Mouse (Mus musculus): ENCODE results near the gene Pdha2.

Gene Pdha2

DNA sequence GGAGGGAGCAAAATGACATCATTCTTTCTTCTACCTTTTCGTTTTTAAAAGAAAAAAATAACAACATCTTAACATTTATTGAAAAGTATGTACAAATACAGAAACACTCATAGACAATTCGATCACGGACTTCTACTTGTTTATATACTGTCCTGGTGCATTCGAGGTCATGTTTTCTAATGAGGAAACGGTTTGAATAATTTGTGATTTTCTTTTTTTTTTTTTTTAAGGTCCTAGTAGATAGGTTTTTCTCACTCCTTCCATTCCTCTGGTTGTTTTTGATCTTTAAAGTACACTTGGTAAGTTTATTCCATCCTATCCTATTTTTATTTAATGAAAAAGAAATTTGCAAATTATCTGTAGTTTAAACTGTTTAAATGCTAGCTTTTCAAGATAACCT lies at the start of gene Pdha2:
Gene Pdha2 (minus strand): TSS at position 101 of the 400 bp plus-strand sequence.
- no peak for DNase-seq (ENCODE audit: low read depth, low spot score)

DNA sequence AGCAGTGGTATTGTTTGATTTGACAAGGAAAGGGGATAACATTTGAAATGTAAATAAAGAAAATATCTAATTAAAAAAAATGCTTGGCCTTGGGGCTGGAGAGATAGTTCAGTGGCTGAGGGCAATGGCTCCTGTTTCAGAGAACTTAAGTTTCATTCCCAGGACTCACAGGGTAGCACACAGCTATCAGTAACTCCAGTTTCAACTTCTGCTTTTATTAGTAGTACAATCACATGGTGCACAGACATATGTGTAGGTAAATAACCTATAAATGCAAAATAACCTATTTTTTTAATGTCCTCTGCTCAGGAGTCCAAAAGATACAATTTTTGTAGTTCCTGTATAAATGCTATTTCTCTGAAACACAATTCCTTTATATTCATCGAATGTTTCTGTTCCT lies 48.4 kb upstream of the Pdha2 start:
- DNase-seq (ENCODE audit: low read depth, low spot score) = no peak

DNA sequence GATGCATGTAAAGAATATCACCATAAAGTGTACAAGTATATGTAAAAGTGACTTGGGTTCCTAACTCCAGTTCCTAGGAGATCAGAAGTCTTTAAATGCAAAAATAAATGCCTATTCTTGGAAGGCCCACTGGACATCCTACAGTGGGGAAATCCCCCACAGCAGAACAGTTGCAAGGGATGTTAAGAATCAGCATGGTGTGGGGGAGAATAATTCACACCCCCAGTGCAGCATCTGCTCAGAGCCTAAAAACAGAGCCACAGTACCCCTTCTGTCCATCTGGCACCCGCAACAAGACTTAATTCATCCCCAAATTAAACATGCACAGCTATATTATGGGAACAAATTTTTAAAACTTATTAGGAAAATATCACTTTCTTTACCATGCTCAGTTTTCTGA lies 39.3 kb upstream of the Pdha2 start:
- no peak for DNase-seq (ENCODE audit: low read depth, low spot score)

DNA sequence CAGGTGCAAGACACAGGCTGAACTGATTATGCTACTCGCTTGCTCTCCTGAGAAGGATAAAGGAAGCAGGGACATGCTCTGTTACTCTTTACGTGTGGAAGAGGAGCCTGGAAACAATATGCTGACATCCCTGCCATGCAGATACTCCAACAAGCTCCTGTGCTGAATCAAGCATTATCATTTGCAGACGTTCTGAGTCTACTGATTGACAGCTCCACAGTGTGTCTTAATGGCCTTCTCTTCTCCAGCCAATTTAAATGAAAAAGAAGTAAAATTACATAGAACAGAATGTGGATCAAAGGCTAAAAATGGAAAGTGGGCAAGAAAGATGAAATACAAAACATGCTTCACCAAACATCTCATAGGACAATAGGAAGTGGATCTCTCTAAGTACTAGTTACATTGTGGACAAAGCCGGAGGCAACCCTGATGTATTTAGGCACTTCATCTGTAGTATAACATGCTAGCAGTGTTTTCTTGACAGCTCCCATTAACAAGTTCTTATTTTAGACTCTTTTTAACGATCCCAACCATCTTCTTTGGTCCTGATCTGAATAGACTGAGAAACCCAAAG lies 32.7 kb upstream of the Pdha2 start:
- no peak for DNase-seq (ENCODE audit: low read depth, low spot score)

DNA sequence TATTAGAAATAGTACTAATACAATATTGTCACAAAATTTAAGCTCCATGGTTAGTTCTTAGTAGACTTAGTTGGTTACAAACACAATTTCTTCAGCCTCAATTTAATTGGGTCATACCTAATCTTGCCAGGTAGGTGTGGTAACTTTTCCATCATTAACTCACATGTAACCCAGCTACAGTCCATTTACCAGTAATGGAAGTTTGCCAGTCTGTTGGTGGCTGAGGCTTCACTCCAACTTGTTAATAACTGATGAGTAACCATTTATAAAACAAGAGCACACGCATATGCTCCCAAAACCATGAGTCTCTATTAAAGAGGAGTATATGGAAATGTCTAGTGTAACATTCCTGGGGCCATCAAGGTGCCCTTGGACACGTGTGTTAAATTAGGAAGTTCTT lies 25.9 kb upstream of the Pdha2 start:
- DNase-seq (ENCODE audit: low read depth, low spot score) = no peak

DNA sequence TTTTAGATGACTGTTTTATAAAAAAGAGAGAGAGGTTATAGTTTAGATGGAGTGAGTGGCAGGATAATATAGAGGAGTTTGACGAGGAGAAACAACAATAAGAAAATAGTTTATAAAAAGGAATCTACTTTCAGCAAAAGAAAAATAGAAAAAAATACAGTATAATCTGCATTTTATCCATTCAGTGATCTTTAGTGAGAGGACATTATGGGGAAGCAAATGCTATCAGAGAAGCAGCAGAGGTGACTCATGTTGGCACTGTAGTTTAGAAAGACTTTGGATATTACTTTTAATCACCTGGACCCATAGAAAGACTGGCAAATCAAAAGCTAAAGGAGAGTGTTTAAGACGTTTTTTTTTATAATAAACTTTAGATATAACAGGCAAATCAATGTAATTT lies 17.0 kb upstream of the Pdha2 start:
- DNase-seq (ENCODE audit: low read depth, low spot score) = no peak

DNA sequence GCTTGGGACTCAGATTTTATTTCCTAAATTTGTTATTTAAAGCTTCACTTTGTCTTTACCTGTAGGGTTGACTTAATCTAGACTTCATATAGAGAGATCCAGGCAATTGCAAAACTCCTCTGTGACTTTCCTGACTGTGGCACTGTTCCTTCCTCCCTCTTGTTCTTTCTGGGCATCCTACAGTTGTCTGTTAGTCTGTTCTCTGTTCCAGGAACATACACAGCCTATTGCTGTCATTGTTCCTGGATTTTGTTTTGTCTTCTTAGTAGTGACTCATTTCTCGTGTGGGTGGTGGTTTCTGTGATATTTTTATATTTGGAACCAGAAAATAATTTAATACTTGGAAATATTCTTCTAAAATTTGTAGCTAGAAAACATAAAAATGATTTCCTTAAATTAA lies 10.2 kb upstream of the Pdha2 start:
- DNase-seq (ENCODE audit: low read depth, low spot score) = no peak

DNA sequence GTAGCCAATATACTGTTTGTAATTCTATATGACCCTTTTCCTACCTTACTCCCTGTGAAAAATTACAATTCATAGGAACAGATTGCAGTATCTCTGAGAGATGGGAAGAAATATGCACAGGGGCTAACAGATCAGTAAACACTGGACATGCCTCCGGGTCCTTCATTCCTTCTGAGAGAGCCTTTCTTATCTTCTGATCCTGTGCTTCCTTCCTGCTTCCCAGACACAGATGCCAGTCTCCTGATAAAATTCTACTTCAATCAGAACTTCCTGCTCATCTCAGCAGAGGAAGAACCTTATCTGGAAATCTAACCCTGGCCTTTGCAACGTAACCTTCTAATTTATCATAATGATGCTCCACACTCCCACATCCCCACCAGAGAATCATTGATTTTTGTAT lies 6.4 kb upstream of the Pdha2 start:
- DNase-seq (ENCODE audit: low read depth, low spot score) = no peak

DNA sequence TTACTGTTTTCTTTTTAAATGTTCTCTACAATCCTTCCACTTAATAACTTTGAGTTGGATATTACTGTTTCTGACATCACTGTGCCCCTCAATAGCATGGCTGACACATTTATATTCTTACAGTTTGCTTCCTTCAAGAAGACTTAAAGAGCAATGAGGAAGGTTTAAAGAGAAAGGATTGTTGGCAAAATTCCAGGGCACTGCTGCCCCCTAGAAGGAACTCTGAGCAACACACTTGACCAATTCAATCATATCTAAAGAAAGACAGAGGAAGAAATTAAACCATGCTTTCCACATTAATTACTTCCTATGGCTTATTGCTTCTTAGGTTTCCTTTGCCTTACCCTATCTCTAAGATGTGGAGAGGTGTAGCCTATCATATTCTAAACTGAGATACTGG lies 4.8 kb upstream of the Pdha2 start:
- peak; percentile 5 for DNase-seq (ENCODE audit: low read depth, low spot score)

DNA sequence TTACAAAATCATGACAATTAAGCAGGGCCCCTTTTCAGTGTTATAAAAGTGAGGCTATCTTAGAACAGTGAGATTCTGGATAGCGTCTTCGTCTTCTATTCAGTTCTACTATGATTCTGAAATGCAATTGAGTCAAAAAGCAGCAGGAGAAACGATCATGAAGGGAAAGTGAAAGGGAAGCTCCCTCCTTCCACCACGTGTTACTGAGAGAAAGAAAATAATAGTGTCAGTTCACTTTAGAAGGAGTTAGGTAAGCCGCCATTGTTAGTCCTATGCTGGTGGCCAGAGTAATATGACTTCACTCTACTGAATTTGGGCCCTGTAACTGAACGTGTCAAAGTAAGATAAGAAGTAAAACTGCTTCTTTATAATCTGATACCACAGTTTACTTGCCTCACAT lies 4.1 kb upstream of the Pdha2 start:
- DNase-seq (ENCODE audit: low read depth, low spot score) = no peak

DNA sequence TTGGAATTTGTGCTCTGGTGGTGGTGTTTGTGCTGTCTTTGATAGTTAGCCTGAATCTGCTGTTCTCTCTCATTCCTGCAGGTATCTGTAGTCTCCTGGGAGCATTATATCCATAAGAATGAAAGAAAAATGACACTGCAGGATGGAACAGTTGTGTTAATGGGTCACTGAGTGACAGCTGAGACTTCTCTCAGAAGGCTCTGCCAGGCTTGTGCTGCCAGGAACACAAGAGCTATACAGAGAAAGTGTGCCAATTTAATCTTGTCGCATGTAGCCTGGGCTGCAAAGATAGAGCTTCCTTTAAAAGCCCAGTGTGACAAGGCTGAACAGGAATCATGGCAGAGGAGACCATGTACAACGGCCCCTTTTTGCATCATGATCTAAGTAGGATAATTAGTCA lies 2.6 kb upstream of the Pdha2 start:
- DNase-seq (ENCODE audit: low read depth, low spot score) = no peak

DNA sequence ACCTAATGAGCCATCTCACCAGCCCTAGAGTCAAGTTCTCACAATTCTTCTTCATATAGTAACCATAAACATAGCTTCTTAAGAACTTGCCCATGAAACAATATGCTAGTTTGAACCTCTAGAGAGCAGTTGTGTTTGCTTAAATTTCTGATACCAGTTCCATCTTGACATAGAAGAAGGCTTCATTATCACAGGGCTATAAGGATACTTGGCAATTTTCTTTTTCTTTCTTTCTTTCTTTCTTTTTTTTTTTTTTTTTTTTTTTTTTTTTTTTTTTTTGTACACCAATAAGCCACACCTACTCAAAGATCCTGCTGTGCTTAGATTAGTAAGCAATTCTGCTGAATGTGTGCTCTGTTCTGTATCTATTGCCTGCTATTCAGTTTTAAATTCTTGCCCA lies 2.0 kb upstream of the Pdha2 start:
- DNase-seq (ENCODE audit: low read depth, low spot score) = no peak

DNA sequence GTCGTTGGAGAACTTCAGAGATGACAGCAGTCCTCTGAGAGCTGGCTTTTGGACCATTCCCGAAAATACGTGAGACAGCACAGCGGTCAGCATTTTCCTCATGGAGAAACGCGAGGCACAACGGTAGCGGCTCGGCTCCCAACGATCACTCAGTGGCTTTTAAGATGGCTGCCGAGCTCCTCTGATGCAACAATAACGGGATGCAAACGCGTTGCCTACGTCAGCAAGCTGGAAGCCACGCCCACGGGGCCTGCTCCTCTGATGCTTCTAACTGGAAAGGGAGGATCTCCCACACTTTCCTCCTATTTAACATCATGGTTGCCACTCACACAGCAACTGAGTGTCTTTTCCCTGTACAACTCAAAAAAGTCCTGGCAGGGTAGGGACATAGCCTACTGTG lies 511 bp downstream of the Pdha2 start:
- no peak for DNase-seq (ENCODE audit: low read depth, low spot score)

DNA sequence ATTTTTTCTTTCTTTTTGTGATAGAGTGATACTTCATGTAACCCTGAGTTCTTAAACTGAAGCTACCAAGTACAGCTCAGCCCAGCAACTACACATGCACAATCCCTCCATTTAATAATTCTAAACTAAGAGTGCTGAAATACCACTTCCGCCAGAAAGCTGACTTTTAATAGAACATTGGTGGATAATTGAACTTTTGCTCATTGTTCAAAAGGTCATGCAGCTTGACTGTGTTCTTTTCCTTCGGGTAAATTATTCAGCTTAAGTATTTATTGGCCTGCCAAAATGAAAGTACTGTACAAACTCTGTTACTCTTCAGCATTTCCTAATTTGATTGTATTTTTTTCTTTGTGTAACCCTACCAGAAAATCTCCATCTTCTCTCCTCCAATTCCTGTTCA lies 10.4 kb downstream of the Pdha2 start:
- no peak for DNase-seq (ENCODE audit: low read depth, low spot score)

DNA sequence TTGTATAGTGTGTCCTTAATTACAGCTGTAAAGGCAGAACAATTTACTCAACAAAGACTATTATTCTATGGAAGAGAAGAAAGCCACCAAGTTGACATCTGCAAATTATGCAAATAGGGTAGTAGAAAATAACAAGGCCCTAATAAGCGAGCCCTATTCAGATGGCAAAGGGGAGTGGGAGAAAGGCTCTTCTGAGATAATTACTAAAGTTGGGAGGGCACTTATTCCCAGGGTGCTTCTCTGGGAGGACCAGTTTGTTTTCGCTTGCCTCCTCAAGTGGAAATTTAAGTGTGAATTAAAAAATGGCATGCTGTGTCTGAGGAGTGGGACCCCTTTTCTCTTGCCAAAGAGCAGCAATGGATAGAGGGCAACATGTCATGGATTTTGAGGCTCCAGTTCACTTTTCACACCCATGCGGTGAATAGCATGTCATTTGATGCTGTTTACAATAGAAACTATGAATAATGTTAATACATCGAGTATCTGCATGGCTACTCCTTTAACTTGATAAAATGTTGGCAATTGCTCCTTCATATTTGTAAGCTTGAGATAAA lies 14.8 kb downstream of the Pdha2 start:
- no peak for DNase-seq (ENCODE audit: low read depth, low spot score)

DNA sequence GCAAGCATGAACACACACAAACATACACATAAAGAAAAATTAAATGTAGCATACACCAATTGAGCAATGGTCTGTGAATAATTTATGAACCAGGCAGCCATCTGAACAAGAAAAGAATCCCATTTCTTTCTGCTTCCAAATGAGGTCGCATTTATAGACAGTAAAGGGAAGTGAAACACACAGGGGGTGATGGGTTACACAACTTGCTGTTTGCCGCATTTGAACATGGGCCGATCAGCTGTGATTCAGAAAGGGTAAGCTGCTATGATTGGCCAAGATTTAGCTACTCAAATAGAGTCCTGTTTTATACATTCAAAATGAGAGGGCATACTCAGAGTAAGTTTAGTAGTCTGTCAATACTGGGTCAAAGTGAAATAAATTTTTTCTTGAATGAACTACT lies 20.5 kb downstream of the Pdha2 start:
- no peak for DNase-seq (ENCODE audit: low read depth, low spot score)

DNA sequence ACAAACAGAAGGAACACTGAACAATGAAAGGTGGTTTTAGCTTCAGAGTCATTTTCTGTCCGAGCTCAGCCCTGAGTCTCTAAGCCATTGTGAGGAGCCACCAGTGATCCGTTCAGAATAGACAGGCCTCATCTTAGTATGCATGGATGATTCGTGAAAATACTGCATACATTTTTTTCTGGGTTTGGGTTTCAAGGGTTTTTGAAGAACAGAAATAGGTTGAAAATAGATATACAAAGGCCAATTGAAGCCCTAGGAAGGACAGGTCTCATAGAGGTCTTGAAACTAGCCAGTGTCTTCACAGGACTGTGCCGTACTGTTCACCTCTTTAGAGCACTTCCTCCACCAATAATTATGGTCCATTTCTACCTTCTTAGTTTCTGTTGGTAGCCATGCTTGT lies 21.7 kb downstream of the Pdha2 start:
- no peak for DNase-seq (ENCODE audit: low read depth, low spot score)

DNA sequence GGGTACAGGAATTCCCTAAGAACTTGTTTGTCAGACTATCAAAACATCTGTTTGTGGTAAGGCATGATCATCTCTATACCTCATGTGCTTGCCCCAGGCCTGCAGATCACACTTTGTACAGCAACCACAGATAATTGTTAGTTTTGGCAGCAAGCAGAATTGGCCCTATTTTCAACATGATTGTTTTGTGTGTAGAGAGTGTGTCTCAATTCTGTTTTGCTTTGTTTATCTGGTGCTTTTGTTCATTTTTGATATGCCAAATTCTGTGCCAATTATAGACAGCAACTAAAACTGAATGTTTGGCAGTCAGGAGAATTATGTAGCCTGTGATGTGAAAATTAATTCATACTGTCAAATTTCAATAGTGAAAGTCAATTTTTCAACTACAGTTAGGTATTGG lies 51.2 kb downstream of the Pdha2 start:
- DNase-seq (ENCODE audit: low read depth, low spot score) = no peak

Data from embryo, embryonic 11.5 days (tissue).